Mouse (Mus musculus) frontal cortex, adult (tissue): Measurements from ENCODE around the gene Rps28.

Experiments
- ATAC-seq: cut with Nextera tagmentation; 2 replicates; pipeline ENCODE4 v1.9.2; 2017; ENCODE audit warnings: mild to moderate bottlenecking, moderate library complexity, mixed read lengths; ENCODE audit not compliant: low TSS enrichment

The Rps28 gene

GRCm38 (mm10) chr17:33812475-33812874, 11.9 kb downstream of the Rps28 start:
- no peak for ATAC-seq

- no peak; the same call in 1 of the 2 replicates for ATAC-seq
Measured at GRCm38 (mm10) chr17:33811142-33811516, 13.2 kb downstream of the Rps28 start.

- peak; percentile 100 for ATAC-seq
Measured at GRCm38 (mm10) chr17:33810334-33811141, 13.8 kb downstream of the Rps28 start, which contains the start of gene Kank3. TSS of gene Kank3 (plus strand) at chr17:33810519.

GRCm38 (mm10) chr17:33808192-33808591, 16.2 kb downstream of the Rps28 start:
- no peak for ATAC-seq

GRCm38 (mm10) chr17:33807181-33807888, 17.0 kb downstream of the Rps28 start:
- no peak for ATAC-seq

GRCm38 (mm10) chr17:33804745-33805144, 19.6 kb downstream of the Rps28 start:
- no peak for ATAC-seq

GRCm38 (mm10) chr17:33804205-33804604, 20.2 kb downstream of the Rps28 start:
- ATAC-seq: no peak

- no peak for ATAC-seq
Measured at GRCm38 (mm10) chr17:33802221-33802620, 22.1 kb downstream of the Rps28 start.

GRCm38 (mm10) chr17:33799277-33799676, 25.1 kb downstream of the Rps28 start:
- ATAC-seq: no peak

GRCm38 (mm10) chr17:33798306-33798705, 26.1 kb downstream of the Rps28 start:
- ATAC-seq: no peak

GRCm38 (mm10) chr17:33788732-33789131, 35.6 kb downstream of the Rps28 start:
- ATAC-seq: no peak

GRCm38 (mm10) chr17:33786375-33786774, 38.0 kb downstream of the Rps28 start:
- ATAC-seq: peak; percentile 88; the same call in 1 of the 2 replicates

GRCm38 (mm10) chr17:33784939-33785338, 39.4 kb downstream of the Rps28 start:
- no peak for ATAC-seq

- peak; percentile 18; the same call in 1 of the 2 replicates for ATAC-seq
Measured at GRCm38 (mm10) chr17:33783408-33783807, 41.0 kb downstream of the Rps28 start.

GRCm38 (mm10) chr17:33782067-33782466, 42.3 kb downstream of the Rps28 start:
- no peak for ATAC-seq

GRCm38 (mm10) chr17:33781124-33781977, 43.0 kb downstream of the Rps28 start, which contains the start of gene Angptl4:
TSS of gene Angptl4 (minus strand) at chr17:33781830.
- ATAC-seq: peak; percentile 58

GRCm38 (mm10) chr17:33780431-33780830, 43.9 kb downstream of the Rps28 start:
- ATAC-seq: no peak

GRCm38 (mm10) chr17:33779967-33780295, 44.4 kb downstream of the Rps28 start:
- no peak for ATAC-seq

- peak; percentile 74 for ATAC-seq
Measured at GRCm38 (mm10) chr17:33779271-33779966, 44.9 kb downstream of the Rps28 start.

GRCm38 (mm10) chr17:33775287-33775686, 49.1 kb downstream of the Rps28 start:
- ATAC-seq: no peak

GRCm38 (mm10) chr17:33774573-33775155, 49.7 kb downstream of the Rps28 start:
- no peak for ATAC-seq
